Mouse (Mus musculus) midbrain, embryonic 13.5 days (tissue): ENCODE results near the gene Nfatc4. TPM values are rescaled to one million over a fixed set of nuclear protein-coding genes. Genes with fewer than 3 reads are reported as not detected.

Experiments used
- ATAC-seq: fragments of 200-750 bp; cut with Nextera tagmentation; 2 replicates; pipeline ENCODE4 v1.8.0; 2017; ENCODE audit warnings: mild to moderate bottlenecking, moderate TSS enrichment, moderate library complexity
- H3K27ac ChIP-seq: fragments of 300-500 bp; sonication (generic); 2 replicates; pipeline ENCODE4 v1.5.1; 2015; ENCODE audit warnings: inconsistent platforms, mild to moderate bottlenecking, moderate library complexity
- H3K27me3 ChIP-seq: fragments of 300-500 bp; sonication (generic); 2 replicates; pipeline ENCODE4 v1.6.1; 2015; ENCODE audit warnings: mild to moderate bottlenecking, inconsistent platforms
- H3K36me3 ChIP-seq: fragments of 300-500 bp; sonication (generic); 2 replicates; pipeline ENCODE4 v1.6.1; 2015; ENCODE audit warnings: mild to moderate bottlenecking, inconsistent platforms
- H3K4me1 ChIP-seq: fragments of 300-500 bp; sonication (generic); replicated peaks from 2 replicates; pipeline ENCODE4 v1.6.1; 2015; ENCODE audit warnings: inconsistent platforms
- H3K4me2 ChIP-seq: fragments of 300-500 bp; sonication (generic); replicated peaks from 2 replicates; pipeline ENCODE4 v1.6.1; 2015; ENCODE audit warnings: moderate library complexity, mild to moderate bottlenecking, inconsistent platforms
- H3K4me3 ChIP-seq: fragments of 300-500 bp; sonication (generic); replicated peaks from 2 replicates; pipeline ENCODE4 v1.5.1; 2015; ENCODE audit warnings: mild to moderate bottlenecking, inconsistent platforms
- H3K9ac ChIP-seq: fragments of 300-500 bp; sonication (generic); replicated peaks from 2 replicates; pipeline ENCODE4 v1.6.1; 2015; ENCODE audit warnings: mild to moderate bottlenecking, inconsistent platforms
- H3K9me3 ChIP-seq: fragments of 300-500 bp; sonication (generic); 2 replicates; pipeline ENCODE4 v1.6.1; 2016; ENCODE audit warnings: mild to moderate bottlenecking, inconsistent platforms
- WGBS: fragments of 180-500 bp; shearing (Covaris S2); methylation state at CpG from one replicate; pipeline ENCODE4 v1.1.7; 2015; 5-methylcytosine and 5-hydroxymethylcytosine counted together
- polyA plus RNA-seq: library from polyadenylated mRNA; unstranded; fragments of >200 nt; fragmentation: Nextera tagmentation; extraction: Ambion mirVana; gene quantifications from 2 replicates; pipeline ENCODE4 v1.2.1, GENCODE M21; 2015

Nfatc4 gene
- polyA plus RNA-seq, 1 experiment from 2014 or later = 8.8 TPM

GRCm38 (mm10) chr14:55879623-55880022 is 56.7 kb downstream of the Nfatc4 start:
- H3K9me3 ChIP-seq = no peaks in the 10 kb centered on the region
- peaks cover 9% of the 10 kb centered on the region for H3K4me1 ChIP-seq
- ATAC-seq = no peak
- no peaks in the 10 kb centered on the region for H3K36me3 ChIP-seq
- no peak overlapping the region for H3K4me3 ChIP-seq
- H3K9ac ChIP-seq = no peak overlapping the region
- WGBS = 34% methylated on average over 1 of the region's 1 CpGs
- no peak overlapping the region for H3K4me2 ChIP-seq
- no peak overlapping the region for H3K27ac ChIP-seq
- no peaks in the 10 kb centered on the region for H3K27me3 ChIP-seq

GRCm38 (mm10) chr14:55880982-55881381 is 58.0 kb downstream of the Nfatc4 start:
- no peaks in the 10 kb centered on the region for H3K9me3 ChIP-seq
- H3K4me2 ChIP-seq = no peak overlapping the region
- no peak overlapping the region for H3K9ac ChIP-seq
- H3K4me1 ChIP-seq = peaks cover 18% of the 10 kb centered on the region
- no peaks in the 10 kb centered on the region for H3K36me3 ChIP-seq
- ATAC-seq = no peak
- WGBS = 85% methylated on average over 8 of the region's 8 CpGs
- H3K27me3 ChIP-seq = no peaks in the 10 kb centered on the region
- H3K27ac ChIP-seq = no peak overlapping the region
- no peak overlapping the region for H3K4me3 ChIP-seq

GRCm38 (mm10) chr14:55882171-55882641 is 59.3 kb downstream of the Nfatc4 start:
- Histone ChIP-seq H3K9me3 (no peaks in the 10 kb centered on the region), H3K27me3 (no peaks in the 10 kb centered on the region), H3K36me3 (peaks cover 9% of the 10 kb centered on the region), H3K4me3 (no peak overlapping the region), H3K4me1 (peaks cover 27% of the 10 kb centered on the region), H3K9ac (no peak overlapping the region), H3K27ac (no peak overlapping the region), H3K4me2 (no peak overlapping the region)
- ATAC-seq = no peak
- 72% methylated on average over 6 of the region's 6 CpGs for WGBS

GRCm38 (mm10) chr14:55883149-55883661 is 60.3 kb downstream of the Nfatc4 start:
- H3K27ac ChIP-seq = no peak overlapping the region
- peaks cover 19% of the 10 kb centered on the region for H3K36me3 ChIP-seq
- peaks cover 27% of the 10 kb centered on the region for H3K4me1 ChIP-seq
- no peaks in the 10 kb centered on the region for H3K9me3 ChIP-seq
- no peak overlapping the region for H3K4me3 ChIP-seq
- H3K9ac ChIP-seq = no peak overlapping the region
- no peaks in the 10 kb centered on the region for H3K27me3 ChIP-seq
- ATAC-seq = no peak
- H3K4me2 ChIP-seq = no peak overlapping the region
- WGBS = 96% methylated on average over 13 of the region's 13 CpGs

Other genes starting within 250 kb of the Nfatc4 start
- gene Fitm1, start 247.5 kb upstream of the Nfatc4 start, polyA plus RNA-seq = not detected in 2 replicates
- gene Psme1, start 245.0 kb upstream of the Nfatc4 start, polyA plus RNA-seq = 176 TPM in 2 replicates
- gene Emc9, start 237.8 kb upstream of the Nfatc4 start, polyA plus RNA-seq = 9.7 and 12.1 TPM in 2 replicates
- 198 and 217 TPM in 2 replicates for gene Psme2, start 232.0 kb upstream of the Nfatc4 start, polyA plus RNA-seq
- 22.0 and 24.1 TPM in 2 replicates for gene Rnf31, start 231.4 kb upstream of the Nfatc4 start, polyA plus RNA-seq
- gene Irf9, start 219.6 kb upstream of the Nfatc4 start, polyA plus RNA-seq = 7.8 and 8.7 TPM in 2 replicates
- gene Rec8, start 205.1 kb upstream of the Nfatc4 start, polyA plus RNA-seq = 6.6 and 7.3 TPM in 2 replicates
- gene Ipo4, start 187.2 kb upstream of the Nfatc4 start, polyA plus RNA-seq = 75.1 and 82.2 TPM in 2 replicates
- 1.6 and 2.1 TPM in 2 replicates for gene Gm49378, start 185.2 kb upstream of the Nfatc4 start, polyA plus RNA-seq
- gene Tm9sf1, start 179.3 kb upstream of the Nfatc4 start, polyA plus RNA-seq = 59.7 and 59.8 TPM in 2 replicates
- gene Tssk4, start 173.0 kb upstream of the Nfatc4 start, polyA plus RNA-seq = 0.38 and 0.59 TPM in 2 replicates
- gene Mdp1, start 162.6 kb upstream of the Nfatc4 start, polyA plus RNA-seq = 69.7 and 75.0 TPM in 2 replicates
- 49.5 and 53.3 TPM in 2 replicates for gene Gmpr2, start 151.2 kb upstream of the Nfatc4 start, polyA plus RNA-seq
- gene Nedd8, start 151.0 kb upstream of the Nfatc4 start, polyA plus RNA-seq = 605 and 607 TPM in 2 replicates
- 36.9 and 38.5 TPM in 2 replicates for gene Tinf2, start 141.3 kb upstream of the Nfatc4 start, polyA plus RNA-seq
- 0.32 and 0.46 TPM in 2 replicates for gene Tgm1, start 109.2 kb upstream of the Nfatc4 start, polyA plus RNA-seq
- 45.0 and 48.8 TPM in 2 replicates for gene Rabggta, start 100.9 kb upstream of the Nfatc4 start, polyA plus RNA-seq
- gene Dhrs1, start 77.5 kb upstream of the Nfatc4 start, polyA plus RNA-seq = 66.3 and 68.8 TPM in 2 replicates
- 33.8 and 36.2 TPM in 2 replicates for gene Nop9, start 77.5 kb upstream of the Nfatc4 start, polyA plus RNA-seq
- 0.19 TPM in 1 of 2 replicates, not detected in the other for gene Cideb, start 64.7 kb upstream of the Nfatc4 start, polyA plus RNA-seq
- 0.22 and 0.28 TPM in 2 replicates for gene Ltb4r2, start 61.7 kb upstream of the Nfatc4 start, polyA plus RNA-seq
- gene Ltb4r1, start 57.2 kb upstream of the Nfatc4 start, polyA plus RNA-seq = 0.26 TPM in 1 of 2 replicates, not detected in the other
- 4.1 and 4.2 TPM in 2 replicates for gene Adcy4, start 39.0 kb upstream of the Nfatc4 start, polyA plus RNA-seq
- 2.3 and 2.4 TPM in 2 replicates for gene Ripk3, start 34.3 kb upstream of the Nfatc4 start, polyA plus RNA-seq
- gene Nynrin, start 30.9 kb downstream of the Nfatc4 start, polyA plus RNA-seq = 13.4 and 13.5 TPM in 2 replicates
- 0.23 and 0.26 TPM in 2 replicates for gene Cbln3, start 61.2 kb downstream of the Nfatc4 start, polyA plus RNA-seq
- 10.1 and 11.1 TPM in 2 replicates for gene Khnyn, start 61.8 kb downstream of the Nfatc4 start, polyA plus RNA-seq
- 89.4 and 92.5 TPM in 2 replicates for gene Sdr39u1, start 77.1 kb downstream of the Nfatc4 start, polyA plus RNA-seq
- gene Cma1, start 121.5 kb downstream of the Nfatc4 start, polyA plus RNA-seq = not detected in 2 replicates
- gene Cma2, start 127.8 kb downstream of the Nfatc4 start, polyA plus RNA-seq = not detected in 2 replicates
- gene Mcpt1, start 194.8 kb downstream of the Nfatc4 start, polyA plus RNA-seq = not detected in 2 replicates
- not detected in 2 replicates for gene Mcpt9, start 207.4 kb downstream of the Nfatc4 start, polyA plus RNA-seq
- gene Mcpt2, start 218.9 kb downstream of the Nfatc4 start, polyA plus RNA-seq = not detected in 2 replicates
- gene Mcpt4, start 239.2 kb downstream of the Nfatc4 start, polyA plus RNA-seq = not detected in 2 replicates